Mouse (Mus musculus) stomach, postnatal 0 days (tissue): ENCODE data around the gene Shbg.

ENCODE experiments used
- CTCF ChIP-seq: IDR thresholded peaks from 2 replicates; pipeline ENCODE4 v1.5.1; 2016; ENCODE audit warnings: antibody characterized with exemption, low read depth, mild to moderate bottlenecking, moderate library complexity
- EP300 ChIP-seq: optimal IDR thresholded peaks from 2 replicates; pipeline ENCODE3; 2016; ENCODE audit warnings: antibody characterized with exemption

DNA sequence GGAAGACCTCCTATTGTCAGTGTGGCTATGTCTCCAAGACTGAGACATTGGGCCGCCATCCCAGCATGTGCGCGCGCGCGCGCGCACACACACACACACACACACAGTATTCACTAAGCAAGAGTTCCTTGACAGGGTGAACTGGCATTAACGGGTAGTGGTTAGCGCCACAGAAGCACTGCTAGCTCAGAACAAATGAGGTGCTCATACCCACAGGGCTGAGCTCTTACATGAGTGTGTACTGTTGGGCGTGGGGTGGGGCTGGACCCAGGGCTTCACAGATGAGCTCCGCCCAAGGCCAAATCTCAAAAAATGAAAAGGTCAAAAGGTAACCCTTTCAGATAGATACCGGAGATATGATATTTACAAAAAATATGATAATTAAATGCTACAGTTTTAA lies 32.8 kb downstream of the Shbg start:
- no peak for TF ChIP-seq EP300
- TF ChIP-seq CTCF: no peak
